Comparison of ENCODE assay signal across 8 mouse cellular contexts in the genomic region with DNA sequence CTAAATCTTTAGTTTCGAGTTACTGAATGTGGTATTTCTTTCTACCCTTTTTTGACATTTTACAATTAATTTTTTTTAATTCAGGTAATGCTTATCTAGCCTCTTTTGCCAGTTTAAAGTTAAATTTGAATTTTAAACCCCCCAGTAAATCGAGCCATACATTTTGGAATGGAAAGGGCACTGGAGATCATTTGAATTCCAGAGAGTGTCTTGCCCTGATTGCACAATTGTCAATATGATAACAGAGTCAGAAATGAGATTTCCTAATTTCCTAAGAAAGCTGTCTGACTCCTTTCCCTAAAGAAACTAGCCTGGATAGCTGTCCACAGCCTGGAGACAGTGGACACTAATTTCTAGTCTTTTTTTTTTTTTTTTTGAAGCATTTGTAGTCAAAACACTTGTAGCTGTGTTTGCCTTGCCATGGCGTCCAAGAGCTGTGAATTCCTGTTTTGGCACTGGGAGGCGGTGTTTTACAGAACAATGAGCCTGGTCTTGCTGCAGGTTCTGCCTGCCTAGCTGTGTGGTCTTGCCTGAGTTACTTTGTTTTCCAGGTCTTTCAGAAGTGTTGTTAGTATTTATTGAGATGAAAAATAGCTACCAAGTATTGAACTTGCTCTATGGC. TPM values are rescaled to one million over a fixed set of nuclear protein-coding genes. Genes with fewer than 3 reads are reported as not detected.
DNase-seq lines count a peak whose midpoint lies in the region; ATAC-seq and TF ChIP-seq lines count a peak whose summit lies in the region.

No protein-coding gene starts in this region.

- no peaks in the 10 kb centered on the region for H3K27me3 ChIP-seq in embryonic facial prominence, embryonic 12.5 days
- no peaks in the 10 kb centered on the region for H3K27me3 ChIP-seq in heart, postnatal 0 days (ENCODE audit: control insufficient read depth, insufficient read depth, low read length)
- H3K27me3 ChIP-seq in lung, embryonic 15.5 days, result no peaks in the 10 kb centered on the region

- no peak overlapping the region for H3K27ac ChIP-seq in embryonic facial prominence, embryonic 12.5 days
- H3K27ac ChIP-seq in heart, postnatal 0 days (ENCODE audit: low read depth), result peak overlapping the region; percentile 100; the same call in 1 of the 2 replicates
- H3K27ac ChIP-seq in lung, embryonic 15.5 days, result no peak overlapping the region

- H3K36me3 ChIP-seq in embryonic facial prominence, embryonic 12.5 days, result peaks cover 3% of the 10 kb centered on the region
- peaks cover 14% of the 10 kb centered on the region for H3K36me3 ChIP-seq in heart, postnatal 0 days (replicated peaks; ENCODE audit: control insufficient read depth, insufficient read depth, low read length)
- peaks cover 3% of the 10 kb centered on the region; the same call in 1 of the 2 replicates for H3K36me3 ChIP-seq in lung, embryonic 15.5 days

- H3K9ac ChIP-seq in embryonic facial prominence, embryonic 12.5 days, result no peak overlapping the region
- no peak overlapping the region for H3K9ac ChIP-seq in heart, postnatal 0 days (replicated peaks; ENCODE audit: low read depth, low read length)
- no peak overlapping the region for H3K9ac ChIP-seq in lung, embryonic 15.5 days

- peak overlapping the region; percentile 71; the same call in 1 of the 2 replicates for H3K4me2 ChIP-seq in embryonic facial prominence, embryonic 12.5 days (replicated peaks)
- peak overlapping the region; percentile 76 for H3K4me2 ChIP-seq in heart, postnatal 0 days (ENCODE audit: low read depth, low read length)
- H3K4me2 ChIP-seq in lung, embryonic 15.5 days, result peak overlapping the region; percentile 74

- TF ChIP-seq CTCF in heart, postnatal 0 days (IDR thresholded peaks at IDR 0.05; ENCODE audit: low read depth), result peak; percentile 63

- DNase-seq in A20 (ENCODE audit: low read depth, low spot score) (peak; percentile 71), NIH3T3 (ENCODE audit: low read depth) (peak; percentile 88)
- DNase-seq in heart, postnatal 0 days (ENCODE audit: low spot score), result peak; percentile 63
- peak; percentile 59 to 82 for DNase-seq in layer of hippocampus, adult 18-20 months (ENCODE audit: low spot score in 2 of 2)
- peak; percentile 68 for DNase-seq in right cerebral cortex, adult 18-20 months
- no peak for DNase-seq in yolk sac, embryonic 10.5 days (ENCODE audit: low spot score)

- 54% methylated on average over 4 of the region's 4 CpGs for WGBS in embryonic facial prominence, embryonic 12.5 days
- 32% methylated on average over 4 of the region's 4 CpGs for WGBS in heart, postnatal 0 days
- WGBS in lung, embryonic 15.5 days, result 39% methylated on average over 4 of the region's 4 CpGs

- no peak overlapping the region for H3K4me3 ChIP-seq in embryonic facial prominence, embryonic 12.5 days
- H3K4me3 ChIP-seq in heart, postnatal 0 days (ENCODE audit: low read depth, low read length), result no peak overlapping the region; the same call in 1 of the 2 replicates
- H3K4me3 ChIP-seq in lung, embryonic 15.5 days, result peak overlapping the region; percentile 85; the same call in 1 of the 2 replicates

- TF ChIP-seq EP300 in heart, postnatal 0 days (IDR thresholded peaks at IDR 0.05; ENCODE audit: low read depth), result no peak

- ATAC-seq in embryonic facial prominence, embryonic 12.5 days (ENCODE audit: insufficient number of reproducible peaks, insufficient read depth, low FRiP score, low TSS enrichment), result no peak
- no peak for ATAC-seq in heart, postnatal 0 days (ENCODE audit: insufficient read depth, low read depth)
- no peak for ATAC-seq in lung, embryonic 15.5 days (ENCODE audit: borderline replicate concordance, extremely low read depth, low FRiP score, low TSS enrichment)

- H3K9me3 ChIP-seq in embryonic facial prominence, embryonic 12.5 days, result no peaks in the 10 kb centered on the region
- no peaks in the 10 kb centered on the region for H3K9me3 ChIP-seq in heart, postnatal 0 days (replicated peaks; ENCODE audit: control insufficient read depth, low read length)
- no peaks in the 10 kb centered on the region for H3K9me3 ChIP-seq in lung, embryonic 15.5 days

- H3K4me1 ChIP-seq in embryonic facial prominence, embryonic 12.5 days, result peaks cover 24% of the 10 kb centered on the region
- peaks cover 25% of the 10 kb centered on the region for H3K4me1 ChIP-seq in heart, postnatal 0 days (ENCODE audit: control insufficient read depth, insufficient read depth)
- H3K4me1 ChIP-seq in lung, embryonic 15.5 days, result peaks cover 32% of the 10 kb centered on the region

RNA-seq across cellular contexts. Expression of a gene that starts 1.6 kb away (rescaled TPM):
- polyA plus RNA-seq in embryonic facial prominence, embryonic 12.5 days (2016; fragmentation: Nextera tagmentation; extraction: Ambion mirVana), result 25.5 and 35.8 TPM in 2 replicates
- 164 and 181 TPM in 2 replicates for total RNA-seq in heart, postnatal 0 days (2014; rRNA removed; ENCODE audit: low replicate concordance)
- 53.7 and 54.6 TPM in 2 replicates for polyA plus RNA-seq in heart, postnatal 0 days (2015; fragmentation: Nextera tagmentation; extraction: Ambion mirVana)
- total RNA-seq in layer of hippocampus, adult 18-20 months (2021), result 100 to 1,000 TPM; 116 to 121 TPM
- 25.5 and 25.6 TPM in 2 replicates for polyA plus RNA-seq in lung, embryonic 15.5 days (2015; fragmentation: Nextera tagmentation; extraction: Ambion mirVana)

RNA-seq across cellular contexts. Expression of a gene that starts 7.6 kb away (rescaled TPM):
- polyA plus RNA-seq in embryonic facial prominence, embryonic 12.5 days (2016; fragmentation: Nextera tagmentation; extraction: Ambion mirVana), result 143 and 146 TPM in 2 replicates
- 17.9 and 29.2 TPM in 2 replicates for total RNA-seq in heart, postnatal 0 days (2014; rRNA removed; ENCODE audit: low replicate concordance)
- polyA plus RNA-seq in heart, postnatal 0 days (2015; fragmentation: Nextera tagmentation; extraction: Ambion mirVana), result 49.2 and 51.9 TPM in 2 replicates
- 100 to 1,000 TPM; 110 to 118 TPM for total RNA-seq in layer of hippocampus, adult 18-20 months (2021)
- polyA plus RNA-seq in lung, embryonic 15.5 days (2015; fragmentation: Nextera tagmentation; extraction: Ambion mirVana), result 107 TPM in 2 replicates

RNA-seq across cellular contexts. Expression of a gene that starts 47.7 kb away (rescaled TPM):
- not detected in 2 replicates for polyA plus RNA-seq in embryonic facial prominence, embryonic 12.5 days (2016; fragmentation: Nextera tagmentation; extraction: Ambion mirVana)
- total RNA-seq in heart, postnatal 0 days (2014; rRNA removed; ENCODE audit: low replicate concordance), result not detected in 2 replicates
- polyA plus RNA-seq in heart, postnatal 0 days (2015; fragmentation: Nextera tagmentation; extraction: Ambion mirVana), result 0.15 and 0.30 TPM in 2 replicates
- not detected for total RNA-seq in layer of hippocampus, adult 18-20 months (2021)
- not detected in 2 replicates for polyA plus RNA-seq in lung, embryonic 15.5 days (2015; fragmentation: Nextera tagmentation; extraction: Ambion mirVana)
